ENCODE assay signal across 9 mouse cellular contexts in the genomic region with DNA sequence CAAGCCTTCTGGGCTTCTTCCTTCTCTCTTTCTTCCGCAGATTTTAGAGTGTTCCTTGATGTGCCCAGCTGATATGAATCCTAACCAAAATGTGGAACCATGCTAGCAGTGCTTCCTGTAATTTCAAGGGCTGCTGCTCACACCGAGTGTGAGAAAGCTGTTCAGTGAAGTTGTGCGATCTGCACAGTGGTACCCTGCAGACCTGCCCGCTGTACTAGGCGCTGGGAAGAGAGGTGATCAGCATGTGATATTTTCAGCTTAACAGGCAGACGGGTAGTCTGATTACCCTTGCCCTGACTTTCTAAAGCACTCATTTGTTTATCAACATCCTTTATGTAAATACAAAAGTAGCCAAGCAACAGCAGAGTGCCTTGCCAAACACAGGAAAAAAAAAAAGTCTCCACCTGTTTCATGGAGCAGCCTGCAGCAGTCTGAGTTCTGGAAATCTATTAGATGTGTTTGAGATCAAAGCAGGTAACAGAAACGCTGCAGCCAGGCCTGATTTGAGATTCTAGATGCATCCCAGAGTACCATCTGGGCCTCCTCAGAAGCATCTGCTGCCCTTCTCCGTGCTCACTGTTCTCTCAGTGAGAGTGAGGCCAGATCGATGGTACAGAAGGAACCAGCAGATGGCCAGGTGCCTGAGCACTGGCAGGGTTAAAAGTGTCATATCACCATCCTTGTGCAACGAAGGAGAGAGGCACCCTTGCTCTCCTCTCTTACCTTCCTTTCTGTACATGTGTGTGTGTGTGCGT.
DNase-seq lines count a peak whose midpoint lies in the region; ATAC-seq and TF ChIP-seq lines count a peak whose summit lies in the region.
"Had no signal": no experiment of that assay in that cellular context is flagged by ENCODE, and none has a peak within 500 bp of the region (broad histone marks: within the 10 kb centered on the region; RNA-seq: fewer than 3 reads in every experiment).

No protein-coding gene starts in this region.

- H3K4me1 ChIP-seq in hindbrain, embryonic 13.5 days (replicated peaks), result peaks cover 28% of the 10 kb centered on the region
- peaks cover 6% of the 10 kb centered on the region; the same call in 1 of the 2 replicates for H3K4me1 ChIP-seq in midbrain, embryonic 11.5 days (ENCODE audit: control insufficient read depth, insufficient read depth, low read length)
- no peaks in the 10 kb centered on the region for H3K4me1 ChIP-seq in intestine, postnatal 0 days (replicated peaks; ENCODE audit: control insufficient read depth, insufficient read depth, low read length)

- 31% methylated on average over 11 of the region's 11 CpGs for WGBS in hindbrain, embryonic 13.5 days
- 39% methylated on average over 11 of the region's 11 CpGs for WGBS in midbrain, embryonic 11.5 days
- 47% methylated on average over 11 of the region's 11 CpGs for WGBS in intestine, postnatal 0 days

- H3K27me3 ChIP-seq in hindbrain, embryonic 13.5 days, result no peaks in the 10 kb centered on the region
- no peaks in the 10 kb centered on the region for H3K27me3 ChIP-seq in midbrain, embryonic 11.5 days (ENCODE audit: control insufficient read depth, insufficient read depth, low read length)
- H3K27me3 ChIP-seq in intestine, postnatal 0 days (replicated peaks; ENCODE audit: control insufficient read depth, insufficient read depth, low read length), result no peaks in the 10 kb centered on the region

- peak; percentile 78 for ATAC-seq in hindbrain, embryonic 13.5 days (ENCODE audit: low FRiP score)
- peak; percentile 75 for ATAC-seq in midbrain, embryonic 11.5 days (ENCODE audit: low FRiP score)
- no peak for ATAC-seq in intestine, postnatal 0 days

- TF ChIP-seq CTCF in intestine, postnatal 0 days (IDR thresholded peaks at IDR 0.05; ENCODE audit: low read depth), result no peak

- no peak overlapping the region for H3K4me3 ChIP-seq in hindbrain, embryonic 13.5 days
- no peak overlapping the region for H3K4me3 ChIP-seq in midbrain, embryonic 11.5 days (ENCODE audit: low read depth, low read length)
- H3K4me3 ChIP-seq in intestine, postnatal 0 days (ENCODE audit: low read depth, low read length), result no peak overlapping the region

- no peaks in the 10 kb centered on the region for H3K9me3 ChIP-seq in hindbrain, embryonic 13.5 days
- no peaks in the 10 kb centered on the region for H3K9me3 ChIP-seq in midbrain, embryonic 11.5 days (ENCODE audit: control insufficient read depth, low read length)
- no peaks in the 10 kb centered on the region for H3K9me3 ChIP-seq in intestine, postnatal 0 days (ENCODE audit: control insufficient read depth)

- H3K27ac ChIP-seq in hindbrain, embryonic 13.5 days, result peak overlapping the region; percentile 72
- H3K27ac ChIP-seq in midbrain, embryonic 11.5 days (ENCODE audit: low read depth, low read length), result no peak overlapping the region
- H3K27ac ChIP-seq in intestine, postnatal 0 days (ENCODE audit: low read depth, low read length), result no peak overlapping the region

- DNase-seq in brain, embryonic 18.5 days (ENCODE audit: low read depth, low spot score), result peak; percentile 59
- DNase-seq in cerebellum, adult 9-10 months, result peak; percentile 48
- peak; percentile 85 for DNase-seq in midbrain, embryonic 11.5 days (ENCODE audit: low spot score, missing footprints)
- DNase-seq in B cell, adult 2 months, result no peak
- DNase-seq in kidney, postnatal 4 days, result no peak
- no peak for DNase-seq in thymus, postnatal 14 days
- DNase-seq: lung, adult 18-20 months had no signal

- H3K9ac ChIP-seq in hindbrain, embryonic 13.5 days, result no peak overlapping the region
- no peak overlapping the region for H3K9ac ChIP-seq in midbrain, embryonic 11.5 days (ENCODE audit: low read length)
- H3K9ac ChIP-seq in intestine, postnatal 0 days (ENCODE audit: low read depth, low read length), result no peak overlapping the region

- H3K4me2 ChIP-seq in hindbrain, embryonic 13.5 days, result no peak overlapping the region
- H3K4me2 ChIP-seq in midbrain, embryonic 11.5 days, result no peak overlapping the region
- no peak overlapping the region for H3K4me2 ChIP-seq in intestine, postnatal 0 days (replicated peaks; ENCODE audit: low read depth)

- H3K36me3 ChIP-seq in hindbrain, embryonic 13.5 days, result no peaks in the 10 kb centered on the region
- H3K36me3 ChIP-seq in midbrain, embryonic 11.5 days (ENCODE audit: control insufficient read depth, insufficient read depth, low read length), result no peaks in the 10 kb centered on the region
- no peaks in the 10 kb centered on the region for H3K36me3 ChIP-seq in intestine, postnatal 0 days (ENCODE audit: control insufficient read depth, insufficient read depth)

Comparison
In these comparisons a context has a peak if more than half of its experiments do, and no peak if none do; other contexts are left out.
1. DNase-seq: peak in brain, embryonic 18.5 days (single experiment), cerebellum, adult 9-10 months (single experiment) and midbrain, embryonic 11.5 days (single experiment); none in B cell, adult 2 months (0 of 2), kidney, postnatal 4 days (0 of 2) and thymus, postnatal 14 days (single experiment).